Mouse (Mus musculus): ENCODE results near the gene Fndc1. TPM values are rescaled to one million over a fixed set of nuclear protein-coding genes. Genes with fewer than 3 reads are reported as not detected.

Gene Fndc1
- polyA plus RNA-seq, 1 experiment from 2014 or later, result 8.6 TPM

DNA sequence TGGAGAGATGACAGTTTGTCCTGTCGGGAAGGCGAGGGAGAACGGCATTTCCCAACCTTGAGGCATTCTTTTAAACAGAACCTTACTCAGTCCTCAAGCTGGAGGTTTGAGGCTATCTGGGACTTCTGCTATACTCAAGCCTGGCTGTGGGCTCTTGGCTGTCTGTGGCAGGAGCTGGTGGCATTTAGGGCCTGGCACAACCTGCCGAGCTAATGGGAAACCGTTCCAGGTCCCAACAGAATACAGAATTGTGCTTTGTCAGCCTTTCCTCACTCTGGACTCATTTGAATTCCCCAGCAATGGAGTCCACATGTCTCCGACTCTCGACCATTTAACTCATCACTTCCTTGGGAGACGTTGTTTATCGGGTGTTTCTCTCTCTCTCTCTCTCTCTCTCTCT lies 24.6 kb downstream of the Fndc1 start:
- no peak overlapping the region for H3K27ac ChIP-seq (ENCODE audit: low read depth, low read length)
- WGBS, result 71% methylated on average over 9 of the region's 9 CpGs

GRCm38 (mm10) chr17:7799894-7800293 lies 27.2 kb downstream of the Fndc1 start:
- 71% methylated on average over 3 of the region's 3 CpGs for WGBS
- H3K9me3 ChIP-seq (ENCODE audit: control insufficient read depth, low read length), result no peaks in the 10 kb centered on the region
- no peak overlapping the region for H3K9ac ChIP-seq (replicated peaks; ENCODE audit: low read depth, low read length)
- H3K4me2 ChIP-seq (ENCODE audit: low read depth, low read length), result no peak overlapping the region
- no peak overlapping the region for H3K4me3 ChIP-seq (ENCODE audit: low read depth, low read length)
- ATAC-seq (ENCODE audit: low read depth), result no peak
- no peaks in the 10 kb centered on the region for H3K36me3 ChIP-seq (ENCODE audit: control insufficient read depth, insufficient read depth, low read length)
- H3K27me3 ChIP-seq (ENCODE audit: control insufficient read depth, insufficient read depth, low read length), result no peaks in the 10 kb centered on the region
- H3K27ac ChIP-seq (ENCODE audit: low read depth, low read length), result no peak overlapping the region
- H3K4me1 ChIP-seq (ENCODE audit: control insufficient read depth, insufficient read depth, low read length), result no peaks in the 10 kb centered on the region

More for the DNA sequence above, 24.6 kb downstream of the Fndc1 start:
- no peak overlapping the region for H3K9ac ChIP-seq (replicated peaks; ENCODE audit: low read depth, low read length)
- no peak for ATAC-seq (ENCODE audit: low read depth)
- H3K36me3 ChIP-seq (ENCODE audit: control insufficient read depth, insufficient read depth, low read length), result no peaks in the 10 kb centered on the region
- no peaks in the 10 kb centered on the region for H3K4me1 ChIP-seq (ENCODE audit: control insufficient read depth, insufficient read depth, low read length)
- no peak overlapping the region for H3K4me3 ChIP-seq (ENCODE audit: low read depth, low read length)
- no peaks in the 10 kb centered on the region for H3K27me3 ChIP-seq (ENCODE audit: control insufficient read depth, insufficient read depth, low read length)
- no peaks in the 10 kb centered on the region for H3K9me3 ChIP-seq (ENCODE audit: control insufficient read depth, low read length)
- H3K4me2 ChIP-seq (ENCODE audit: low read depth, low read length), result no peak overlapping the region

- Histone ChIP-seq H3K9me3 (ENCODE audit: control insufficient read depth, low read length) (no peaks in the 10 kb centered on the region), H3K4me2 (ENCODE audit: low read depth, low read length) (no peak overlapping the region), H3K36me3 (ENCODE audit: control insufficient read depth, insufficient read depth, low read length) (no peaks in the 10 kb centered on the region), H3K27ac (ENCODE audit: low read depth, low read length) (no peak overlapping the region), H3K4me1 (ENCODE audit: control insufficient read depth, insufficient read depth, low read length) (no peaks in the 10 kb centered on the region), H3K9ac (replicated peaks; ENCODE audit: low read depth, low read length) (no peak overlapping the region), H3K4me3 (ENCODE audit: low read depth, low read length) (no peak overlapping the region), H3K27me3 (ENCODE audit: control insufficient read depth, insufficient read depth, low read length) (no peaks in the 10 kb centered on the region)
- 87% methylated on average over 8 of the region's 8 CpGs for WGBS
- no peak for ATAC-seq (ENCODE audit: low read depth)
Observed at GRCm38 (mm10) chr17:7795584-7795983, 31.5 kb downstream of the Fndc1 start.

DNA sequence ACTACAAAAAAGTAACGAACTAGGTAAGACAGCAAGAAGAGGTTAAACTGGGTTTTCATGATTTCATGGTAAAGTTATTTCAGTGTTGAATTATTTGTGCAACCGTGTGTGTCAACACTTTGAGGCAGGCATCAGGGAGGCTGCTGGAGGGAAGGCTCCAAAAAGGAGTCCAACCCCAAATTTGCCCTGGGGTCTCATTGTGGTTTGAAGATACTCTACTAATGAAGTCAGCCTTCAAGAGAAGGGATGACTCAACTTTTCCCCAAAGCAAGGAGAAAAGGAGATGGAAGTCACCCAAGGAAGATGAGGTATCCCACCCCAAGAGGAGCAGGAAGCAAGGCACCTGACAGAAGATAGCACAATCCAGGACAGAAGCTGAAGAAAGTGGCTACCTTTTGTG lies 31.9 kb downstream of the Fndc1 start:
- Histone ChIP-seq H3K27me3 (ENCODE audit: control insufficient read depth, insufficient read depth, low read length) (no peaks in the 10 kb centered on the region), H3K4me1 (ENCODE audit: control insufficient read depth, insufficient read depth, low read length) (no peaks in the 10 kb centered on the region), H3K27ac (ENCODE audit: low read depth, low read length) (no peak overlapping the region), H3K4me3 (ENCODE audit: low read depth, low read length) (no peak overlapping the region), H3K4me2 (ENCODE audit: low read depth, low read length) (no peak overlapping the region), H3K36me3 (ENCODE audit: control insufficient read depth, insufficient read depth, low read length) (no peaks in the 10 kb centered on the region), H3K9me3 (ENCODE audit: control insufficient read depth, low read length) (no peaks in the 10 kb centered on the region), H3K9ac (replicated peaks; ENCODE audit: low read depth, low read length) (no peak overlapping the region)
- ATAC-seq (ENCODE audit: low read depth), result no peak
- WGBS, result 80% methylated on average over 2 of the region's 2 CpGs

- no peak overlapping the region for H3K4me2 ChIP-seq (ENCODE audit: low read depth, low read length)
- H3K9ac ChIP-seq (replicated peaks; ENCODE audit: low read depth, low read length), result no peak overlapping the region
- no peaks in the 10 kb centered on the region for H3K9me3 ChIP-seq (ENCODE audit: control insufficient read depth, low read length)
- WGBS, result 85% methylated on average over 6 of the region's 6 CpGs
- no peaks in the 10 kb centered on the region for H3K4me1 ChIP-seq (ENCODE audit: control insufficient read depth, insufficient read depth, low read length)
- H3K27me3 ChIP-seq (ENCODE audit: control insufficient read depth, insufficient read depth, low read length), result no peaks in the 10 kb centered on the region
- no peak for ATAC-seq (ENCODE audit: low read depth)
- no peak overlapping the region for H3K27ac ChIP-seq (ENCODE audit: low read depth, low read length)
- H3K36me3 ChIP-seq (ENCODE audit: control insufficient read depth, insufficient read depth, low read length), result no peaks in the 10 kb centered on the region
- no peak overlapping the region for H3K4me3 ChIP-seq (ENCODE audit: low read depth, low read length)
Observed at GRCm38 (mm10) chr17:7794093-7794492, 33.0 kb downstream of the Fndc1 start.

DNA sequence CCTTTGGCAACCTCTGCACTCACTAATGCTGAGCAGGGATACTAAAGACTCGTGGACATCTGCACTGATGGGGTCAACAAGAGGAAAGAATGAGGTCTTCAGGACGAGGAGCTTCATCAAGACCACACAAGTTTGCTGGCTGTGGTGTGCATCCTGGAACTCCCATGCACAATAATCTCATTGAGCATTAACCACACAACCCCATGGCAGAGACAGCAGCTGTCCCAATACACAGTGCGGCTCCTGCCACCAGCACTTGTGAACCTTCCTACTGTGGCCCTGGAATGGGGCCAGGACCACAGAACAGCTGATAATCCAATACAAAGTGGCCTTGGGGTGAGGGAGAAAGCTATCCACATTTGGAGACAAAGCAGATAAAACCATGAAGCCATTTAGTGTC lies 36.6 kb downstream of the Fndc1 start:
- 63% methylated on average over 3 of the region's 3 CpGs for WGBS
- H3K4me2 ChIP-seq (ENCODE audit: low read depth, low read length), result no peak overlapping the region
- ATAC-seq (ENCODE audit: low read depth), result no peak

GRCm38 (mm10) chr17:7774101-7774500 lies 53.0 kb downstream of the Fndc1 start:
- no peak overlapping the region for H3K4me2 ChIP-seq (ENCODE audit: low read depth, low read length)
- no peaks in the 10 kb centered on the region for H3K4me1 ChIP-seq (ENCODE audit: control insufficient read depth, insufficient read depth, low read length)
- H3K9ac ChIP-seq (replicated peaks; ENCODE audit: low read depth, low read length), result no peak overlapping the region
- H3K4me3 ChIP-seq (ENCODE audit: low read depth, low read length), result no peak overlapping the region
- H3K27ac ChIP-seq (ENCODE audit: low read depth, low read length), result no peak overlapping the region
- no peaks in the 10 kb centered on the region for H3K36me3 ChIP-seq (ENCODE audit: control insufficient read depth, insufficient read depth, low read length)
- 96% methylated on average over 3 of the region's 3 CpGs for WGBS
- no peak for ATAC-seq (ENCODE audit: low read depth)
- H3K9me3 ChIP-seq (ENCODE audit: control insufficient read depth, low read length), result no peaks in the 10 kb centered on the region
- no peaks in the 10 kb centered on the region for H3K27me3 ChIP-seq (ENCODE audit: control insufficient read depth, insufficient read depth, low read length)

More for the DNA sequence above, 36.6 kb downstream of the Fndc1 start:
- Histone ChIP-seq H3K27me3 (ENCODE audit: control insufficient read depth, insufficient read depth, low read length) (no peaks in the 10 kb centered on the region), H3K9ac (replicated peaks; ENCODE audit: low read depth, low read length) (no peak overlapping the region), H3K27ac (ENCODE audit: low read depth, low read length) (no peak overlapping the region), H3K4me3 (ENCODE audit: low read depth, low read length) (no peak overlapping the region), H3K9me3 (ENCODE audit: control insufficient read depth, low read length) (no peaks in the 10 kb centered on the region), H3K4me1 (ENCODE audit: control insufficient read depth, insufficient read depth, low read length) (no peaks in the 10 kb centered on the region), H3K36me3 (ENCODE audit: control insufficient read depth, insufficient read depth, low read length) (no peaks in the 10 kb centered on the region)

- 78% methylated on average over 4 of the region's 4 CpGs for WGBS
- no peaks in the 10 kb centered on the region for H3K36me3 ChIP-seq (ENCODE audit: control insufficient read depth, insufficient read depth, low read length)
- no peak overlapping the region for H3K27ac ChIP-seq (ENCODE audit: low read depth, low read length)
- no peak overlapping the region for H3K4me2 ChIP-seq (ENCODE audit: low read depth, low read length)
- H3K4me3 ChIP-seq (ENCODE audit: low read depth, low read length), result no peak overlapping the region
- H3K27me3 ChIP-seq (ENCODE audit: control insufficient read depth, insufficient read depth, low read length), result no peaks in the 10 kb centered on the region
- H3K4me1 ChIP-seq (ENCODE audit: control insufficient read depth, insufficient read depth, low read length), result no peaks in the 10 kb centered on the region
- H3K9ac ChIP-seq (replicated peaks; ENCODE audit: low read depth, low read length), result no peak overlapping the region
- no peak for ATAC-seq (ENCODE audit: low read depth)
- H3K9me3 ChIP-seq (ENCODE audit: control insufficient read depth, low read length), result no peaks in the 10 kb centered on the region
Observed at GRCm38 (mm10) chr17:7759786-7760185, 67.3 kb downstream of the Fndc1 start.

GRCm38 (mm10) chr17:7755001-7755400 lies 72.1 kb downstream of the Fndc1 start:
- Histone ChIP-seq H3K9me3 (ENCODE audit: control insufficient read depth, low read length) (no peaks in the 10 kb centered on the region), H3K4me3 (ENCODE audit: low read depth, low read length) (no peak overlapping the region), H3K9ac (replicated peaks; ENCODE audit: low read depth, low read length) (no peak overlapping the region), H3K27ac (ENCODE audit: low read depth, low read length) (no peak overlapping the region), H3K36me3 (ENCODE audit: control insufficient read depth, insufficient read depth, low read length) (no peaks in the 10 kb centered on the region), H3K4me1 (ENCODE audit: control insufficient read depth, insufficient read depth, low read length) (no peaks in the 10 kb centered on the region), H3K4me2 (ENCODE audit: low read depth, low read length) (no peak overlapping the region), H3K27me3 (ENCODE audit: control insufficient read depth, insufficient read depth, low read length) (no peaks in the 10 kb centered on the region)
- no peak for ATAC-seq (ENCODE audit: low read depth)
- WGBS, result 88% methylated on average over 11 of the region's 11 CpGs

DNA sequence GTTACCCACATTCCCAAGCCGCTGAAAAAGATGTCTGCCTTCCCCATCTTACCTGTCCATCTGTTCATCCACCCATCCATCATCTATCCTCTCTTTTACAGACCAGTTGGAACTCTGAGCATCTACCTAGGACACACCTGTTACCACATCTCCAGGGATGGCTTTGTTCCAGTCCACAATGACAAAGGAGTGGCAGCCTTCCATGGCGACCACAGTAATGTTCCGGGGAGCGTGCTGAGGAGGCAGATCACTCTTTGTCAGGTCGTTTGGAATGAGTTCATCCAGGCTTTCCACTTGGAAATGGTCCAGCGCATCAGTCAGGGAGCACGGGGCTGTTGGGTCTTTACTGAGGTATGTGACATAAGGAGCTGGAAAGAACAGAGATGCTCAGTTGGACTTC lies 73.7 kb downstream of the Fndc1 start:
- WGBS, result 73% methylated on average over 7 of the region's 7 CpGs
- no peaks in the 10 kb centered on the region for H3K9me3 ChIP-seq (ENCODE audit: control insufficient read depth, low read length)
- H3K4me1 ChIP-seq (ENCODE audit: control insufficient read depth, insufficient read depth, low read length), result no peaks in the 10 kb centered on the region
- H3K9ac ChIP-seq (replicated peaks; ENCODE audit: low read depth, low read length), result no peak overlapping the region
- no peak overlapping the region for H3K4me3 ChIP-seq (ENCODE audit: low read depth, low read length)
- H3K4me2 ChIP-seq (ENCODE audit: low read depth, low read length), result no peak overlapping the region
- H3K27ac ChIP-seq (ENCODE audit: low read depth, low read length), result no peak overlapping the region
- no peaks in the 10 kb centered on the region for H3K27me3 ChIP-seq (ENCODE audit: control insufficient read depth, insufficient read depth, low read length)
- ATAC-seq (ENCODE audit: low read depth), result no peak
- H3K36me3 ChIP-seq (ENCODE audit: control insufficient read depth, insufficient read depth, low read length), result no peaks in the 10 kb centered on the region
